Mouse (Mus musculus) myocyte (in vitro differentiated cells): ENCODE data around the gene Sema3b.
A peak's percentile ranks its signal among the peaks of the same experiment; 100 is the strongest.

Source experiments
- E2F4 ChIP-seq: IDR thresholded peaks from one replicate; pipeline ENCODE4 v1.6.1; 2011; ENCODE audit warnings: mild to moderate bottlenecking, control low read depth, moderate library complexity; ENCODE audit not compliant: insufficient read depth
- POLR2A ChIP-seq: IDR thresholded peaks from one replicate; pipeline ENCODE4 v1.6.1; 2011; ENCODE audit warnings: low read depth, mild to moderate bottlenecking, control low read depth, moderate library complexity; ENCODE audit not compliant: insufficient read length
- USF1 ChIP-seq: IDR thresholded peaks from one replicate; pipeline ENCODE4 v1.6.1; 2011; ENCODE audit warnings: low read depth, mild to moderate bottlenecking, control low read depth, moderate library complexity

GRCm38 (mm10) chr9:107587833-107588639 is 21.0 kb downstream of the Sema3b start:
- TF ChIP-seq POLR2A: no peak
- peak; percentile 91 for TF ChIP-seq E2F4
- TF ChIP-seq USF1: peak; percentile 35
